Mouse (Mus musculus) liver, adult 10 weeks (tissue): ENCODE measurements around the gene Ankrd31. TPM values are rescaled to one million over a fixed set of nuclear protein-coding genes. Genes with fewer than 3 reads are reported as not detected.

Experiments
- polyA plus RNA-seq: library from polyadenylated mRNA; stranded (reverse); fragments of 350-450 nt; fragmentation: Illumina TruSeq; extraction: RNeasy Lipid Tissue Mini Kit (QIAGEN cat#74804); gene quantifications from one replicate; pipeline ENCODE4 v1.2.3, GENCODE M21; 2014; ENCODE audit warnings: low read depth, low replicate concordance

The Ankrd31 gene
- polyA plus RNA-seq = not detected

GRCm38 (mm10) chr13:96748109-96748845 is at the start of gene Ankrd31:
Gene Ankrd31 (plus strand): TSS chr13:96748272.

GRCm38 (mm10) chr13:96923999-96924961 is 176.2 kb downstream of the Ankrd31 start, which contains the start of gene Gcnt4:
Gene Gcnt4 (plus strand): TSS chr13:96924689.

Other genes starting within 250 kb of the Ankrd31 start
- gene Polk, start 205.7 kb upstream of the Ankrd31 start, polyA plus RNA-seq = 6.1 TPM
- gene Col4a3bp, start 205.7 kb upstream of the Ankrd31 start, polyA plus RNA-seq = 43.7 TPM
- gene Hmgcr, start 77.3 kb upstream of the Ankrd31 start, polyA plus RNA-seq = 64.7 TPM
- gene Gcnt4, start 176.4 kb downstream of the Ankrd31 start, polyA plus RNA-seq = 2.4 TPM